Mouse (Mus musculus): ENCODE data around the gene Atp8b4. TPM values are rescaled to one million over a fixed set of nuclear protein-coding genes. Genes with fewer than 3 reads are reported as not detected.

The Atp8b4 gene
- polyA plus RNA-seq, 1 experiment from 2014 or later: 0.18 TPM

DNA sequence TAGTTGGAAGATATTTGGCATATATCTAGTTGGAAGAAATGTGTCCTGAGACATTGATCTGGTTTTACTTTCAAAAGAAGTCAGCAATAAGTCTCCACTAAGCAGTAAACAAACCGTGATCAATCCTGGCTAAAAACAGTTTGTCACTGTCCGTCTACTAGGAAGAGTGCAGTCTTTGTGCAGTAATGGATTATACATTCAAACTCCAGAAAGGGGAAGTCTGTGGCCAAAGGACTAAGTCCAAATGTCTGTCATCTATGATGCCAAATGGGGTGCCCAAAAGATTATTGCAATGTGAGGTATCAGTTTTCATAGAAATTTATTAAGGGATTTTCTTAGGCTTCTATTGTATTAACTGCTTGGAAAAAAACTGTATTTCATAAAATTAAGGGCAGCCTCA, 102.3 kb downstream of the Atp8b4 start:
- no peak overlapping the region for H3K9ac ChIP-seq (ENCODE audit: low read depth, low read length)
- no peaks in the 10 kb centered on the region for H3K9me3 ChIP-seq (ENCODE audit: control insufficient read depth, low read length)
- no peak overlapping the region for H3K27ac ChIP-seq (ENCODE audit: low read depth, low read length)
- H3K27me3 ChIP-seq (ENCODE audit: control insufficient read depth, insufficient read depth, low read length): no peaks in the 10 kb centered on the region
- no peaks in the 10 kb centered on the region for H3K36me3 ChIP-seq (ENCODE audit: control insufficient read depth, insufficient read depth, low read length)
- no peak overlapping the region for H3K4me2 ChIP-seq (replicated peaks; ENCODE audit: low read depth, low read length)
- WGBS: 86% methylated on average over 2 of the region's 2 CpGs
- H3K4me1 ChIP-seq (ENCODE audit: control insufficient read depth, insufficient read depth, low read length): no peaks in the 10 kb centered on the region
- H3K4me3 ChIP-seq (ENCODE audit: low read length): no peak overlapping the region
- ATAC-seq (ENCODE audit: low FRiP score, low TSS enrichment): no peak

DNA sequence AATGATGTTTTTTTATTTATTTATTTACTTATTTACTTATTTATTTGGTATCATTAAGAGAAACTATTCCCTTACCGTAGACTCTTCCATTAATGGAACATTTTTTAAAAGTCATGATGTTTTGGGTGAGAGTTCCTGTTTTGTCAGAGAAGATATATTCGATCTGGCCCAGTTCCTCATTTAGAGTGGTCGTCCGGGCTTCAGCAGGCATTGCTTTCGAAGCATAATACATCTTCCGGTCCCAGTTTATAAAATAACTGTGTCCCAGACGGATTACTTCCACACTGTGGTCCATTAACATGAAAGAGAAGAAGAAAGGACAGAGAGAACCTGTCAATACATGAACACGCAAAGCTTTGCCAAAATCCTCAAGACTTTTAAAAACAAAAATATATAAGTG, 103.0 kb downstream of the Atp8b4 start:
- no peak overlapping the region for H3K4me2 ChIP-seq (replicated peaks; ENCODE audit: low read depth, low read length)
- H3K27ac ChIP-seq (ENCODE audit: low read depth, low read length): no peak overlapping the region
- 75% methylated on average over 8 of the region's 8 CpGs for WGBS
- no peaks in the 10 kb centered on the region for H3K9me3 ChIP-seq (ENCODE audit: control insufficient read depth, low read length)
- no peak for ATAC-seq (ENCODE audit: low FRiP score, low TSS enrichment)
- no peaks in the 10 kb centered on the region for H3K4me1 ChIP-seq (ENCODE audit: control insufficient read depth, insufficient read depth, low read length)
- H3K9ac ChIP-seq (ENCODE audit: low read depth, low read length): no peak overlapping the region
- no peak overlapping the region for H3K4me3 ChIP-seq (ENCODE audit: low read length)
- no peaks in the 10 kb centered on the region for H3K27me3 ChIP-seq (ENCODE audit: control insufficient read depth, insufficient read depth, low read length)
- H3K36me3 ChIP-seq (ENCODE audit: control insufficient read depth, insufficient read depth, low read length): no peaks in the 10 kb centered on the region

DNA sequence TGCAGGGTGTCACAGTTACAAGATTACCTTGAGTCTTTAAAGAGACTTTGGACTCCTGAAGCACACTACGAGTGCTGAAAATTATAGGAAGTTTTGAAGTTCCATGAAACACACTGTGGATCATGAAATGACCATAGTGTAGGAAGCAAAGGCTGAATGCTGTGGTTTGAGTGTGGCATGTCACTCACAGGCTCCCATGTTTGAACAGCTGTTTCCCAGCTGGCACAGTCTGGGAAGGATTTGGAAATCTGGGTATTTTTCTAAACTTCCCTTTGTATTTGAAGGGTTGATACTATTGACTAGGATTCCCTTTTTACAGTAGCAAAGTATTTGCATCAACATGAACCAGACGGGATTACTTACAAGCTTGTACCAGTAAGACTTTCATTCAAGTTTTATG, 105.5 kb downstream of the Atp8b4 start:
- Histone ChIP-seq H3K27me3 (ENCODE audit: control insufficient read depth, insufficient read depth, low read length) (no peaks in the 10 kb centered on the region), H3K4me3 (ENCODE audit: low read length) (no peak overlapping the region), H3K4me2 (replicated peaks; ENCODE audit: low read depth, low read length) (no peak overlapping the region), H3K9ac (ENCODE audit: low read depth, low read length) (no peak overlapping the region), H3K9me3 (ENCODE audit: control insufficient read depth, low read length) (no peaks in the 10 kb centered on the region), H3K4me1 (ENCODE audit: control insufficient read depth, insufficient read depth, low read length) (no peaks in the 10 kb centered on the region), H3K36me3 (ENCODE audit: control insufficient read depth, insufficient read depth, low read length) (no peaks in the 10 kb centered on the region), H3K27ac (ENCODE audit: low read depth, low read length) (no peak overlapping the region)
- no peak for ATAC-seq (ENCODE audit: low FRiP score, low TSS enrichment)
- 72% methylated on average over 2 of the region's 2 CpGs for WGBS

DNA sequence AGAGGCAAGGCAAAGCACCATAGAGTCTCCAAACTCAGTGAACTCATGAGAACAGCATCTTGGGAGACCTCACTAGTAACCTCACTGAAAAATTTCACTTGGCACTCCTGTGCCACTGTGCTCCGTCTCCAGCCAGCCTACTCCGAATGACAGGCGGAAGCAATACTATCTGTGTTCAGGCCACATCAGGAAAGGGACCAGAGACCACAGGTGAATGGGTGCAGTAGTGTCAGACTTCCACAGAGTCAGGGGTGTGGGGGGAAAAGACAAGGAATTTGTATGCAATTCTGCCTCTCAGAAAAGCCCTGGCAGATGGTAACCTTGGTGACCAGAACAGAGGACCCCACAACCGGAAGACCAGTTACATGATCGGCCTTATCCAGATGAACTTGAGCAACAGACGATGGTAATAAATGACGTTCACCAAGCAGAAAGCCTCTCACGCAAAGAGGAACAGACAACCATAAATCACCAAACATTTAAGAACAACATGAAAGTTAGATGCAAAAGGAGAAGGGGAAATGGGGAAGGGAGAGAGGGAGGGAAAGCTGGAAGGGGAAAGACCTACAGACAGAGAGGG, 112.9 kb downstream of the Atp8b4 start:
- Histone ChIP-seq H3K4me1 (ENCODE audit: control insufficient read depth, insufficient read depth, low read length) (no peaks in the 10 kb centered on the region), H3K27me3 (ENCODE audit: control insufficient read depth, insufficient read depth, low read length) (no peaks in the 10 kb centered on the region), H3K4me3 (ENCODE audit: low read length) (no peak overlapping the region), H3K4me2 (replicated peaks; ENCODE audit: low read depth, low read length) (no peak overlapping the region), H3K27ac (ENCODE audit: low read depth, low read length) (no peak overlapping the region), H3K36me3 (ENCODE audit: control insufficient read depth, insufficient read depth, low read length) (no peaks in the 10 kb centered on the region), H3K9me3 (ENCODE audit: control insufficient read depth, low read length) (no peaks in the 10 kb centered on the region), H3K9ac (ENCODE audit: low read depth, low read length) (no peak overlapping the region)
- no peak for ATAC-seq (ENCODE audit: low FRiP score, low TSS enrichment)
- WGBS: 48% methylated on average over 8 of the region's 8 CpGs

DNA sequence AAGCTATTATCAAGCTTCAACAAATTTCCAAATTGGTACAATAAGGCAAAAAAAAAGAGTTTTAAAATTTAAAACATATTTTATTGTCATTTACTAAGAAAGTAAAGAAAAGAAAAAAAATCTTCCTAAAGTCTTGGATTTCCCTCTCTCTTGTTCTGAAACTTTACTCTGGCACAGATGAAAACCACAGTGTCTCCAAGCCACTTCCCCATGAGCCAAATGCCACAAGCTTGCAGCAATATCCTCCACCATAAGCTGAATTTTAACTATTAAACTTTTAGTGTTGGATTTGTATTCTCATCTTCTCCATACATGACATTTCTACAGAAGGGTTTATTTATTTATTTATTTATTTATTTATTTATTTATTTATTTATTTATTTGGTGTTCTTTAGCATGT, 114.4 kb downstream of the Atp8b4 start:
- H3K27ac ChIP-seq (ENCODE audit: low read depth, low read length): no peak overlapping the region
- H3K4me3 ChIP-seq (ENCODE audit: low read length): no peak overlapping the region
- no peaks in the 10 kb centered on the region for H3K36me3 ChIP-seq (ENCODE audit: control insufficient read depth, insufficient read depth, low read length)
- no peaks in the 10 kb centered on the region for H3K27me3 ChIP-seq (ENCODE audit: control insufficient read depth, insufficient read depth, low read length)
- H3K9me3 ChIP-seq (ENCODE audit: control insufficient read depth, low read length): no peaks in the 10 kb centered on the region
- no peak overlapping the region for H3K9ac ChIP-seq (ENCODE audit: low read depth, low read length)
- no peaks in the 10 kb centered on the region for H3K4me1 ChIP-seq (ENCODE audit: control insufficient read depth, insufficient read depth, low read length)
- H3K4me2 ChIP-seq (replicated peaks; ENCODE audit: low read depth, low read length): no peak overlapping the region
- ATAC-seq (ENCODE audit: low FRiP score, low TSS enrichment): no peak

DNA sequence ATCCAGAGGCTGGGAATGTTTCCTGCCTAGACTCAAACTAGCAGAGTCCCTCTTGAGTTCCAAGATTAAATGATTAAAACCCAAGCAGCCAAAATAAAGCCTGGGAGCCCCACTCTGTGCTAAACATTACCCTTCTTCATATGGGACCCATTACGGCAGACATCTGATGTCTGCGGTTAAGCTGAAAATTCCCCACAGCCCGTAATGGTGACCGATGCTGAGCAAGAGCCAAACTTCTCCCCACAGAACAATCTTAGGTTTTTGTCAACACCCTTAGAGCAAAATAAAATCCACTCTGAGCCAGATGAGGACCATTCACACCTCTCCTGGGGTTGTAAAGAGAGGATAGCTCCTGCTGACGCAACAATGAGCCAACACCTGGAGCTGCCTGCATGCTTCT, 120.2 kb downstream of the Atp8b4 start:
- Histone ChIP-seq H3K9ac (ENCODE audit: low read depth, low read length) (no peak overlapping the region), H3K4me3 (ENCODE audit: low read length) (no peak overlapping the region), H3K9me3 (ENCODE audit: control insufficient read depth, low read length) (no peaks in the 10 kb centered on the region), H3K4me1 (ENCODE audit: control insufficient read depth, insufficient read depth, low read length) (no peaks in the 10 kb centered on the region), H3K27me3 (ENCODE audit: control insufficient read depth, insufficient read depth, low read length) (no peaks in the 10 kb centered on the region), H3K4me2 (replicated peaks; ENCODE audit: low read depth, low read length) (no peak overlapping the region), H3K36me3 (ENCODE audit: control insufficient read depth, insufficient read depth, low read length) (no peaks in the 10 kb centered on the region), H3K27ac (ENCODE audit: low read depth, low read length) (no peak overlapping the region)
- no peak for ATAC-seq (ENCODE audit: low FRiP score, low TSS enrichment)
- WGBS: 84% methylated on average over 5 of the region's 5 CpGs

DNA sequence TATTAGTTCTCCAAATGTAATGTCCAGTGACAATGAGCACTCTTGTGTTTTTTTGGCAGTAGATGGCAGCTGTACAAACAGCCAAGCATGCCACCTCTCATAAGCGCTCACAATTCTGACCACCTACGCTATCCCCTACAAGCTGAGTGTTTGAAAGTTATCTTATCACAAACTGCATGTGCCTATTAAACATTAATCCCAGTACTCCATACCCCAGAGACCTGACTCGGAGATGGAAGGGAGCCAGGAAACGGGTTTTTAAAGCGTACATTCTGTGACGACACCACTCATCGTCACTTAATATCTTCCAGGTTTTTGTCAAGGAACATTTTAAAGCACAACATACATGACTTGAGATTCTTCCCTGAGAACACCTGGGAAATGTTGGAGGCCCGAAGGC, 128.8 kb downstream of the Atp8b4 start:
- H3K4me1 ChIP-seq (ENCODE audit: control insufficient read depth, insufficient read depth, low read length): no peaks in the 10 kb centered on the region
- H3K27ac ChIP-seq (ENCODE audit: low read depth, low read length): no peak overlapping the region
- no peaks in the 10 kb centered on the region for H3K27me3 ChIP-seq (ENCODE audit: control insufficient read depth, insufficient read depth, low read length)
- no peaks in the 10 kb centered on the region for H3K36me3 ChIP-seq (ENCODE audit: control insufficient read depth, insufficient read depth, low read length)
- no peak overlapping the region for H3K4me3 ChIP-seq (ENCODE audit: low read length)
- H3K9ac ChIP-seq (ENCODE audit: low read depth, low read length): no peak overlapping the region
- H3K4me2 ChIP-seq (replicated peaks; ENCODE audit: low read depth, low read length): no peak overlapping the region
- no peaks in the 10 kb centered on the region for H3K9me3 ChIP-seq (ENCODE audit: control insufficient read depth, low read length)
- ATAC-seq (ENCODE audit: low FRiP score, low TSS enrichment): no peak
- 82% methylated on average over 8 of the region's 8 CpGs for WGBS

DNA sequence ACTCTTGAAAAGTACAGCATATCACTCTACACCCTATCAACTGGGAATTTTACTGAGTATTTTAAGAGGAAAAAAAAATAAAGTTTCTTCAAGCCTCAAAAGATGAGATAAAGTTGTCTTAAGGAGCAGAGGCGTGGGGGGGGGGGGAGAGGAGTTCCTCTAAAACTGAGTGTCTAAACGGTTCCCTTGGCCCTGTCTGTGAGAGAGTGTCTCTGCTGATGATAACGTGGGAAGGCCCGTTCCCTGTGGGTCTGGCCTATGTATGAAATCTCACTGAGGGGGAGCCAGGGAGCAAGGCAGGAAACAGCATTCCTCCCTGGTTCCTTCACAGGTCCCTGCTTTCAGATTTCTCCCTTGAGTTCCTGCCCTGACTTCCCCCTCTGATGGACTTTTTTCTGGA, 130.7 kb downstream of the Atp8b4 start:
- 53% methylated on average over 4 of the region's 4 CpGs for WGBS
- Histone ChIP-seq H3K4me2 (replicated peaks; ENCODE audit: low read depth, low read length) (no peak overlapping the region), H3K9ac (ENCODE audit: low read depth, low read length) (no peak overlapping the region), H3K4me1 (ENCODE audit: control insufficient read depth, insufficient read depth, low read length) (no peaks in the 10 kb centered on the region), H3K27ac (ENCODE audit: low read depth, low read length) (no peak overlapping the region), H3K27me3 (ENCODE audit: control insufficient read depth, insufficient read depth, low read length) (no peaks in the 10 kb centered on the region), H3K36me3 (ENCODE audit: control insufficient read depth, insufficient read depth, low read length) (no peaks in the 10 kb centered on the region), H3K4me3 (ENCODE audit: low read length) (no peak overlapping the region), H3K9me3 (ENCODE audit: control insufficient read depth, low read length) (no peaks in the 10 kb centered on the region)
- ATAC-seq (ENCODE audit: low FRiP score, low TSS enrichment): no peak

DNA sequence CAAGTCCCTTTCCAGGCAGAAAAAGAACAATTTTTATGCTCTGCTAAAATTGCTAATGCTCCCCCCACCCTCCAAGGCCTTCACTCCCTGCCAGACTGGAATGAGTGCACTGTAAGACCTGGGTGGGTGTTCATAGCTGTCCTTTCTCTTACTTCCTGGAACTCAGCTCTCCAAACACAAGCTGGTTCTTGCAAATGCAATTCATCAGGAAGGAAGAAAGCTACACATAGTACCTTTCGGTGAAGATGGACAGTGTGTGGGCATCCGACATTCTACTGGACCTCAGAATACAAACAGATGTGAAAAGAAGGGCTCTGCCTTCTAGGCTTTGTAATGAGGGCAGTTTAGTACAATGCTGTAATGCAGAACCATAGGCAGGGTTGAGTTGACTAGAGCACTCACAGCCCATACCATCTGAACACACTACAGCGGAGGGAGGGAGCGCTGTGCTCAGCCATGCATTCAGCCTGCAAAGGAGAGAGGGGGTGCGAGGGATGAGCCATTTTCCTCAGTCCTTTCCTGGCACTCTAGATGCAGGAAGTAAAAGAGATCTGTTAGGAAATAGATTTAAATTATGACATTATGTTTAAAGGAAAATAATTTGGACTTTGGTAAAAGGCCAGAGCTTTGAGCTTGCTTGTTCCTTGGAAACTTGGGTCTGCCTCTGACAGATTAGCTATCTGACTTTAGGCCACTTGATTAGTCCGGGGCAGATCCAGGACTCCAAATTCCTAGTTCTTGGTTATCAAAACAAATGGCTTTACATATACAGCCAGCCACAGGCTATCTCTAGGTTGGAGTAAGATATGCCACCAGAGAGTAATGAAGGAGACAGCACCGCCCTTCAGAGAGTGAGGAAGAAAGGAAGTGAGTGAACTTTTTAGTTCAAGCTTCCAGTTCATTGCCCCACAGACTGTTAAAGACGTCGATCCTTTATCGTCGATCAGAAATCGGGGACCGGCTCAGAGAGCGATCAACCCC, 136.4 kb downstream of the Atp8b4 start:
- H3K9ac ChIP-seq (ENCODE audit: low read depth, low read length): no peak overlapping the region
- ATAC-seq (ENCODE audit: low FRiP score, low TSS enrichment): peak; percentile 88; the same call in 1 of the 2 replicates
- H3K4me1 ChIP-seq (ENCODE audit: control insufficient read depth, insufficient read depth, low read length): peaks cover 7% of the 10 kb centered on the region; the same call in 1 of the 2 replicates
- no peak overlapping the region for H3K27ac ChIP-seq (ENCODE audit: low read depth, low read length)
- no peaks in the 10 kb centered on the region for H3K27me3 ChIP-seq (ENCODE audit: control insufficient read depth, insufficient read depth, low read length)
- H3K36me3 ChIP-seq (ENCODE audit: control insufficient read depth, insufficient read depth, low read length): no peaks in the 10 kb centered on the region
- no peaks in the 10 kb centered on the region for H3K9me3 ChIP-seq (ENCODE audit: control insufficient read depth, low read length)
- H3K4me2 ChIP-seq (replicated peaks; ENCODE audit: low read depth, low read length): no peak overlapping the region
- no peak overlapping the region for H3K4me3 ChIP-seq (ENCODE audit: low read length)
- 74% methylated on average over 14 of the region's 14 CpGs for WGBS

Data from kidney, embryonic 14.5 days (tissue).